8 mouse cellular contexts compared by ENCODE assay signal in genomic region chrX:168124043-168124442, GRCm38 (mm10).
DNase-seq lines count a peak whose midpoint lies in the region; ATAC-seq and TF ChIP-seq lines count a peak whose summit lies in the region.

No protein-coding gene starts in this region.

- no peak for ATAC-seq in intestine, embryonic 14.5 days (replicated peaks; ENCODE audit: low FRiP score, low TSS enrichment, low read depth)
- no peak for ATAC-seq in intestine, postnatal 0 days
- ATAC-seq in hindbrain, embryonic 12.5 days (ENCODE audit: low FRiP score): no peak
- no peak for ATAC-seq in midbrain, postnatal 0 days (ENCODE audit: low FRiP score)
- ATAC-seq in frontal cortex, adult (ENCODE audit: low TSS enrichment): no peak; the same call in 1 of the 2 replicates

- H3K4me3 ChIP-seq in intestine, embryonic 14.5 days (ENCODE audit: low read depth, low read length): peak overlapping the region; percentile 31
- no peak overlapping the region for H3K4me3 ChIP-seq in intestine, postnatal 0 days (ENCODE audit: low read depth, low read length)
- peak overlapping the region; percentile 60 for H3K4me3 ChIP-seq in embryonic facial prominence, embryonic 10.5 days
- H3K4me3 ChIP-seq in hindbrain, embryonic 12.5 days: peak overlapping the region; percentile 45
- peak overlapping the region; percentile 50 for H3K4me3 ChIP-seq in midbrain, postnatal 0 days (ENCODE audit: low read depth, low read length)

- peak; percentile 50 for DNase-seq in intestine, embryonic 14.5 days (ENCODE audit: low spot score)
- peak; percentile 7 for DNase-seq in embryonic facial prominence, embryonic 10.5 days (ENCODE audit: low spot score)
- no peak for DNase-seq in midbrain, postnatal 0 days (ENCODE audit: low spot score)
- DNase-seq in right cerebral cortex, postnatal 36 days (ENCODE audit: low spot score in 2 of 2): no peak
- DNase-seq in lung, postnatal 10 days: no peak

- H3K4me1 ChIP-seq in intestine, embryonic 14.5 days (replicated peaks; ENCODE audit: control insufficient read depth, insufficient read depth, low read length): no peaks in the 10 kb centered on the region
- H3K4me1 ChIP-seq in intestine, postnatal 0 days (replicated peaks; ENCODE audit: control insufficient read depth, insufficient read depth, low read length): no peaks in the 10 kb centered on the region
- H3K4me1 ChIP-seq in embryonic facial prominence, embryonic 10.5 days: 0 out of 2 replicates have a peak, but pooled peaks cover 3% of the 10 kb centered on the region
- H3K4me1 ChIP-seq in hindbrain, embryonic 12.5 days: no peaks in the 10 kb centered on the region
- H3K4me1 ChIP-seq in midbrain, postnatal 0 days (ENCODE audit: insufficient read depth, low read length): no peaks in the 10 kb centered on the region

- H3K9me3 ChIP-seq in intestine, embryonic 14.5 days (ENCODE audit: control insufficient read depth, low read length): no peaks in the 10 kb centered on the region
- H3K9me3 ChIP-seq in intestine, postnatal 0 days (ENCODE audit: control insufficient read depth): no peaks in the 10 kb centered on the region
- no peaks in the 10 kb centered on the region for H3K9me3 ChIP-seq in embryonic facial prominence, embryonic 10.5 days
- H3K9me3 ChIP-seq in hindbrain, embryonic 12.5 days (replicated peaks): no peaks in the 10 kb centered on the region
- no peaks in the 10 kb centered on the region; the same call in 1 of the 2 replicates for H3K9me3 ChIP-seq in midbrain, postnatal 0 days (ENCODE audit: low read length)

- WGBS in intestine, embryonic 14.5 days: 12% methylated on average over 8 of the region's 8 CpGs
- 17% methylated on average over 8 of the region's 8 CpGs for WGBS in intestine, postnatal 0 days
- WGBS in embryonic facial prominence, embryonic 10.5 days: 10% methylated on average over 8 of the region's 8 CpGs
- WGBS in hindbrain, embryonic 12.5 days: 17% methylated on average over 8 of the region's 8 CpGs
- 17% methylated on average over 8 of the region's 8 CpGs for WGBS in midbrain, postnatal 0 days

- no peak overlapping the region for H3K9ac ChIP-seq in intestine, embryonic 14.5 days (ENCODE audit: low read length)
- no peak overlapping the region for H3K9ac ChIP-seq in intestine, postnatal 0 days (ENCODE audit: low read depth, low read length)
- no peak overlapping the region for H3K9ac ChIP-seq in hindbrain, embryonic 12.5 days
- H3K9ac ChIP-seq in midbrain, postnatal 0 days (replicated peaks; ENCODE audit: low read length, poor library complexity, severe bottlenecking): no peak overlapping the region

- no peak overlapping the region for H3K27ac ChIP-seq in intestine, embryonic 14.5 days (ENCODE audit: low read depth)
- no peak overlapping the region for H3K27ac ChIP-seq in intestine, postnatal 0 days (ENCODE audit: low read depth, low read length)
- H3K27ac ChIP-seq in embryonic facial prominence, embryonic 10.5 days (replicated peaks): no peak overlapping the region
- no peak overlapping the region for H3K27ac ChIP-seq in hindbrain, embryonic 12.5 days
- H3K27ac ChIP-seq in midbrain, postnatal 0 days (ENCODE audit: low read depth, low read length): no peak overlapping the region

- peak overlapping the region; percentile 51 for H3K4me2 ChIP-seq in intestine, embryonic 14.5 days (ENCODE audit: low read length)
- no peak overlapping the region for H3K4me2 ChIP-seq in intestine, postnatal 0 days (replicated peaks; ENCODE audit: low read depth)
- peak overlapping the region; percentile 69 for H3K4me2 ChIP-seq in hindbrain, embryonic 12.5 days (replicated peaks)
- H3K4me2 ChIP-seq in midbrain, postnatal 0 days (ENCODE audit: low read depth, low read length, poor library complexity, severe bottlenecking): peak overlapping the region; percentile 62

- no peak for TF ChIP-seq CTCF in intestine, postnatal 0 days (IDR thresholded peaks at IDR 0.05; ENCODE audit: low read depth)
- no peak for TF ChIP-seq CTCF in midbrain, postnatal 0 days (IDR thresholded peaks at IDR 0.05)

- no peaks in the 10 kb centered on the region for H3K36me3 ChIP-seq in intestine, embryonic 14.5 days (ENCODE audit: control insufficient read depth, insufficient read depth, low read length)
- no peaks in the 10 kb centered on the region for H3K36me3 ChIP-seq in intestine, postnatal 0 days (ENCODE audit: control insufficient read depth, insufficient read depth)
- H3K36me3 ChIP-seq in embryonic facial prominence, embryonic 10.5 days (replicated peaks): no peaks in the 10 kb centered on the region
- H3K36me3 ChIP-seq in hindbrain, embryonic 12.5 days: no peaks in the 10 kb centered on the region
- no peaks in the 10 kb centered on the region for H3K36me3 ChIP-seq in midbrain, postnatal 0 days (ENCODE audit: insufficient read depth, low read length)

- H3K27me3 ChIP-seq in intestine, embryonic 14.5 days (replicated peaks; ENCODE audit: control insufficient read depth, insufficient read depth, low read length): peaks cover 56% of the 10 kb centered on the region
- H3K27me3 ChIP-seq in intestine, postnatal 0 days (replicated peaks; ENCODE audit: control insufficient read depth, insufficient read depth, low read length): peaks cover 23% of the 10 kb centered on the region
- H3K27me3 ChIP-seq in embryonic facial prominence, embryonic 10.5 days (replicated peaks; ENCODE audit: low read depth, poor library complexity, severe bottlenecking): peaks cover 96% of the 10 kb centered on the region
- peaks cover 58% of the 10 kb centered on the region for H3K27me3 ChIP-seq in hindbrain, embryonic 12.5 days
- peaks cover 10% of the 10 kb centered on the region; the same call in 1 of the 2 replicates for H3K27me3 ChIP-seq in midbrain, postnatal 0 days (ENCODE audit: insufficient read depth, low read length)

Comparison
In these comparisons a context has a peak if more than half of its experiments do, and no peak if none do; other contexts are left out.
1. DNase-seq: peak in intestine, embryonic 14.5 days (single experiment) and embryonic facial prominence, embryonic 10.5 days (single experiment); none in midbrain, postnatal 0 days (single experiment), right cerebral cortex, postnatal 36 days (0 of 2) and lung, postnatal 10 days (single experiment).